Mouse (Mus musculus): ENCODE measurements at regions not wholly inside any gene's neighbourhood (a gene's known extent, or its start where the extent isn't known, plus 50 kb on each side); places are given as distances from the start of the nearest gene placed in this dataset.

DNA sequence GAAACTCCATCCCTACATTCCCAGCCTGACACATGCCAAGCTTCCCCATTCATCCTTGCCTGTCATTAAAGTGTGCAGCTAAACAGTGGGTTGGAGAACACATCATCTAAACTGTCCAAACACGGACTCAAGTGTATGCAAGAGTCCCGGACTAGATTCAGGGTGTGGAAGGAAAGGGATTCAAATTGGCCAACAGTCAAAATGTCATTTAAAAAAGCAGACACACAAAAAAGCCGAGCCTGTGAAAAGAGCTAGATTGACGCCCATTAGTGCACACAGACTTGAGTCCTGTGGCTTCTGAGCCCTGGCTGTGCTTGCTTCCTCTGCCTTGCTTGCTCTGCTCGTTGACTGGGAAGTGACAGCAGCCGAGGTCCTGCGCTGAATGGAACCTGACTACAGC lies 181.5 kb downstream of the Kit start:
- DNase-seq (ENCODE audit: low read depth) = peak; percentile 89
- TF ChIP-seq CTCF (IDR thresholded peaks at IDR 0.05; ENCODE audit: borderline replicate concordance, extremely low read depth, insufficient read depth, insufficient read length) (no peak), POLR2A (IDR thresholded peaks at IDR 0.05; ENCODE audit: borderline replicate concordance, extremely low read depth, insufficient read depth, insufficient read length, poor library complexity, severe bottlenecking) (no peak)

DNA sequence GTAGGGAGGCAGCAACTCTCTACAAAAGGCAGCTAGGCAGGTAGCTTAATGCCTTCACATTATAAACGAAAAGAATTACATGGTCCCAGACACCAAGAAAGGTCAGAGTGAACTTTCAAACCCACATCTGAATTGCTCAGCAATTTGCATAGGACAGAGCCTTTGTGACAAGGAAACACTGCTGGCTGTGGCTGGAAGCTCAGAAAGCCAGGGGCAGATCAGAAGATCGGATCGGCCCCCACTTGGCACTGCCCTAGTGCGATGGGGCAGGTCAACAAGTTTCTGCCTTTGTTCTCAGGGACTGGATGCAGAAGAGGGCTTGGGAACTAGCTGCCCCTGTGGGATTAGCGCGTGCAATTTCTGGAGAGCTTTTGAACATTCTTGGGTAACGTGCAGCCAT lies 179.6 kb downstream of the Kit start:
- no peak for TF ChIP-seq CTCF (IDR thresholded peaks at IDR 0.05; ENCODE audit: borderline replicate concordance, extremely low read depth, insufficient read depth, insufficient read length)
- TF ChIP-seq POLR2A (IDR thresholded peaks at IDR 0.05; ENCODE audit: borderline replicate concordance, extremely low read depth, insufficient read depth, insufficient read length, poor library complexity, severe bottlenecking) = no peak
- peak; percentile 39 for DNase-seq (ENCODE audit: low read depth)

DNA sequence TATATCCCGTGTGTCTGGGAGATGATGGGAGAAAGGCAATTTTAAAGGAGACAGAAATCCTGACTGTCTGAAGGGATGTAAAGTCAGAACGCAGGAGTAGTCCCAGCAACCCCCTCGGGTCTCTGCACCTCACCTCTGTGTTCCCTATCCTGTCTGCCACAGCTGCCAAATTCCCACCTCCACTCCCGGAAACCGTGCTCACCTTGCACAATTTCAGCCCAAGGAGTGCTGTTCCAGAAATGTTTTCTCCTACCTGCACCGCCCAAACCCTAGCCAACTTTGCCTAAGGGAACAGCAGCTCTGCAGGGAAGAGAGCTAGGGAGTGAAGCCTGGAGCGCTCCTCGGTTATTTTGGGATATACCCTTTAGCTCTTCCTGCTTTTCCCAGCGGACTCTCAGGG lies 170.6 kb downstream of the Kit start:
- TF ChIP-seq POLR2A (IDR thresholded peaks at IDR 0.05; ENCODE audit: borderline replicate concordance, extremely low read depth, insufficient read depth, insufficient read length, poor library complexity, severe bottlenecking) = no peak
- no peak for TF ChIP-seq CTCF (IDR thresholded peaks at IDR 0.05; ENCODE audit: borderline replicate concordance, extremely low read depth, insufficient read depth, insufficient read length)
- no peak for DNase-seq (ENCODE audit: low read depth)

DNA sequence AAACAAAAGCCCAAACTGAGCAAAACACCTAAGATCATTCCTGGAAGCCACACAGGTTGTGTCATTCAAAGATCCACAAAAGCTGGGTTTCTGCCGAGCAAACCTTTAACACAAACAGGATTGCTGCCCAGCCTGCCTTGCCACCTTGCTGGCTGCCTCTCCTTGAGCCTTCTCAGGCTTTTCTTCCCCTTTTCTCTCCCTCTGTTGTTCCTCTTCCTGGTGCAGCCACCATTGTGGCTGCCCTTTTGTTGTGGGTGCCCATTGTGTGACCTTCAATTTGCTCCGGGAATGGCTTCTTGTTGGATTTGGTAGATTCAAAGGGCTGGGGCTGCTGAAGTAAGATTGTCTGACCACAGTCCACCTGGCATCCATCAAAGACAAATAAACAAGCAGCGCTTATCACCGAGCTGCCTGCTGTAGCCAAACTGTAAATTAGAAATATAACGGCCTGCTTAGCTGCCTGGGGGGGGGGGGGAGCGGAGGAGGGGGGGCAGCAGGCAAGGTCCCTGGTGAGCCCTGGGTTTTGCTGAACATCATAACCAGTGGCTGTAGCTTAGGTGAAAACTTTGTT lies 169.8 kb downstream of the Kit start:
- DNase-seq (ENCODE audit: low read depth) = peak; percentile 31
- TF ChIP-seq POLR2A (IDR thresholded peaks at IDR 0.05; ENCODE audit: borderline replicate concordance, extremely low read depth, insufficient read depth, insufficient read length, poor library complexity, severe bottlenecking) (no peak), CTCF (IDR thresholded peaks at IDR 0.05; ENCODE audit: borderline replicate concordance, extremely low read depth, insufficient read depth, insufficient read length) (no peak)

DNA sequence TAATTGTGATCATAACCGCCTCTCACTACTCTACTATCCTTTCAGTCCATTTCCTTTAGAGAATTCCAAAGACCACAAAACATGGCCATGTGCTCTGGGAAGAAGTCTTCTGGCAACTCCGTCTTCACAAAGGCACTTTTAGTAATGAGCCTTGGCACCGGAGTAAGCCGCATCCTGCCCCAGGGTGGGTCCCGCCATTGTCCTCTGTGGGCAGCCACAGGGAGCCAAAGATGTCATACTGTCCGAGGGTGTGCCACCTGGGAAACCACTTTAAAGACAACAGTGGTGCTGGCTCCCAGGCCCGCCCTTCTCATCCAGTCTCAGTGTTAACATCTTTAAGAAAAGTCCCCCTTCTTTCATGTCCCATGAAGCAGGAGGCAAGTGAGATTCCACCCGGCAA lies 164.6 kb downstream of the Kit start:
- DNase-seq (ENCODE audit: low read depth) = no peak
- TF ChIP-seq CTCF (IDR thresholded peaks at IDR 0.05; ENCODE audit: borderline replicate concordance, extremely low read depth, insufficient read depth, insufficient read length) (no peak), POLR2A (IDR thresholded peaks at IDR 0.05; ENCODE audit: borderline replicate concordance, extremely low read depth, insufficient read depth, insufficient read length, poor library complexity, severe bottlenecking) (no peak)

DNA sequence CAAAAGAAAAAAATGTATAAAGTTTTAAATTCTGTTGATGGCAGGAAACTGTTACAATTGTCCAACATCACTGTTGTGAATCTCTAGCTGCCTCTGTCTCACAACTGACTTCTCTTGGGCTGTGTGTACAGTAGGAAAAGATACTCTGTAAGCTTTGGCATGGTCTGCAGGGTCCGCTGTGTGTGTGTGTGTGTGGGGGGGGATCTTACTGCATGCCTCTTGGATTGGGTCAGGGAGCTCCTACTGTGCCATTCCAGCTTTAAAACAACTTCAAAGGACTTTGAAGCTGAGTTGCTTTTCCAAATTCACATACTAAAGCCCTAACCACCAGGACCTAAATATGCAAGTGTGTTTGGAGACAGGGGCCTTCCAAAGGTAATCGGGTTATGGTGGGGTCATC lies 163.7 kb downstream of the Kit start:
- TF ChIP-seq POLR2A (IDR thresholded peaks at IDR 0.05; ENCODE audit: borderline replicate concordance, extremely low read depth, insufficient read depth, insufficient read length, poor library complexity, severe bottlenecking) = no peak
- TF ChIP-seq CTCF (IDR thresholded peaks at IDR 0.05; ENCODE audit: borderline replicate concordance, extremely low read depth, insufficient read depth, insufficient read length) = no peak
- DNase-seq (ENCODE audit: low read depth) = peak; percentile 51

DNA sequence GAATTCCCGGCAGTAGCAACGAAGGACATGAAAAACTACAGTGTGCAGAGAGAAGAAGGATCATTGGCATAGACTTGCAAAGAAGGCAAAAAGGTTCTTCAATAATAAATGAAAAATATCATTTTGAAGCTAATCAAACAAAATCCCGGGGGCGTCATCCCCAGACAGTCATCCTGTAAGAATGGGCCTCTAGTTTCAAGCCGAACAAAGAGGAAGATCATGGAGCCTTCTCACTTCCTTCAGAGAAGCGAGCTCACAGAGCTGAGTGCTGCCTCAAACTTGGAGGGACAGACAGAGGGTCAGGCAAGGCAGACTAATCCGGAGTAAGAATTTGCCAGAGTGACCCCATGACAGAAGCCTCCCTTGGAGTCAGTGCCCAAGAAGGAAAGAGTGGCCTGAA lies 163.0 kb downstream of the Kit start:
- no peak for DNase-seq (ENCODE audit: low read depth)

DNA sequence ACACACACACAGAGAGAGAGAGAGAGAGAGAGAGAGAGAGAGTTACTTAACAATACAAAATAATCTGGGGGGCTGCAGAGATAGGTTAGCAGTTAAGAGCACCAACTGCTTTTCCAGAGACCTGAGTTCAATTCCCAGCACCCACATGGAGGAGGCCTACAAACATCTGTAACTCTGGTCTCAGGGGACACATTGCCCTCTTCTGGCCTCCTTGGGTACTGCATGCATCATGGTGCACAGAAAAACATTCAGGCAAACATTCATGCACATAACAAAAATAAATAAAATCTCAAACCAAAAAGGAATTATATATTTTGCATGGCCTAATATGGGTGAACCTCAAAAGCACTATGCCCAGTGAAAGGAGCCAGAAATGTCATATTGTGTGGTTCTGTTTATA lies 161.6 kb downstream of the Kit start:
- no peak for DNase-seq (ENCODE audit: low read depth)
- TF ChIP-seq POLR2A (IDR thresholded peaks at IDR 0.05; ENCODE audit: borderline replicate concordance, extremely low read depth, insufficient read depth, insufficient read length, poor library complexity, severe bottlenecking) (no peak), CTCF (IDR thresholded peaks at IDR 0.05; ENCODE audit: borderline replicate concordance, extremely low read depth, insufficient read depth, insufficient read length) (peak; percentile 45; the same call in 1 of the 2 replicates)

More for the DNA sequence above, 163.0 kb downstream of the Kit start:
- TF ChIP-seq POLR2A (IDR thresholded peaks at IDR 0.05; ENCODE audit: borderline replicate concordance, extremely low read depth, insufficient read depth, insufficient read length, poor library complexity, severe bottlenecking) (no peak), CTCF (IDR thresholded peaks at IDR 0.05; ENCODE audit: borderline replicate concordance, extremely low read depth, insufficient read depth, insufficient read length) (no peak)

DNA sequence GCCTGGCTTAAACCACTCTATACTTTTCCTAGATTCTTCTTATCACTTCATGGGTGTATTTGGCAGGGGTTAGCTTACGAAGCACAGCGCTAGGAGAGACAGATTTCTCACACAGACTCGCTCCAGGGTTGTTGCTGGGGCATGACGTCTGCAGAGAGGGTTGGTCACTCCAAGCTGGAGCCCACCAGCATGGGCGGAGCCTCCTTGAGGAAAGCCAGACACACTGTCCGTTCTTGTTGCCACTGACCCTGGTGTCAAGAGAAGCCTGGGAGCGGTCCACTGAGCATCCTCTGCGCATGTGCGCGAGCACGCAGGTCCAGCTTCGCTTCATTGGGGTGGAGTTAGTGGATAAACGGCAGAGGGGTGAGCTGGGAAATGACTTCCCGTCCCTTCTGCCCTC lies 159.8 kb downstream of the Kit start:
- no peak for TF ChIP-seq POLR2A (IDR thresholded peaks at IDR 0.05; ENCODE audit: borderline replicate concordance, extremely low read depth, insufficient read depth, insufficient read length, poor library complexity, severe bottlenecking)
- TF ChIP-seq CTCF (IDR thresholded peaks at IDR 0.05; ENCODE audit: borderline replicate concordance, extremely low read depth, insufficient read depth, insufficient read length) = no peak
- no peak for DNase-seq (ENCODE audit: low read depth)

DNA sequence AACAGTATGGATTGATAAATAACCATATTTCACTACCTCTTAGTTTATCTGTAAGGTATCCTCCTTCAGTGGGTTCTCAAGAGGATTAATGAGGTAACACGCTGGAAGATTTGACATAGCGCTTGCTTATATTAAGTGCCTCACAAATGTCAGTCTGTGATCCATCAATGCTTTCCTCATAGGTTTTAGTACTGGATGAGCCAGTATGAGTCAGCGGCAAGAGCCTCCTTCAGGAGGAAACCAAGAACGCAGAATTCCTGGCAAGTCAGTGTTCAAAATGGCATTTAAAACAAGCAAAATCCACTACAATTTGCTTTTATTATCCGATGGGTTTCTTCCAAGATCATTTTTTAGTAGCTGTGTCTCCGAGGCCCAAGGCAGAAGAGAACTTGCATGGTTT lies 159.3 kb downstream of the Kit start:
- TF ChIP-seq CTCF (IDR thresholded peaks at IDR 0.05; ENCODE audit: borderline replicate concordance, extremely low read depth, insufficient read depth, insufficient read length) (no peak), POLR2A (IDR thresholded peaks at IDR 0.05; ENCODE audit: borderline replicate concordance, extremely low read depth, insufficient read depth, insufficient read length, poor library complexity, severe bottlenecking) (no peak)
- no peak for DNase-seq (ENCODE audit: low read depth)

DNA sequence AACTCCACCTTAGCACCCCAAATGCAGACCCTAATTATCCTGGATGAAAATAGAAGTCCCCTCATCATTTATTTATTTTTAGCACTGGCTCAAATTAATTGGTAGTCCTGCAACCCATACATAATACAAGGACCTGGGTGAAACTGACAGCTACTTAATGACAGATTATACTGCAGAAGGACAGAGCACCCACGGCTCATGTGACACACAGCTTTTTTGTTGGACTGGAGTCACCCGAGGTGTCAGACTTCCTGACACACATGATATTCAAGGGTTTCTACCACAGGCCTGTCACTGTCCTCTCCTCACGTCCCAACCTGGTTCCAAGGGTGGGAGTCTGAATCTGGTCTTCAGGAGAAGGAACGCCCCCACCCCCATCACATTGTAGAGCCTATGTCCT lies 156.5 kb downstream of the Kit start:
- TF ChIP-seq POLR2A (IDR thresholded peaks at IDR 0.05; ENCODE audit: borderline replicate concordance, extremely low read depth, insufficient read depth, insufficient read length, poor library complexity, severe bottlenecking) (no peak), CTCF (IDR thresholded peaks at IDR 0.05; ENCODE audit: borderline replicate concordance, extremely low read depth, insufficient read depth, insufficient read length) (no peak)
- no peak for DNase-seq (ENCODE audit: low read depth)

DNA sequence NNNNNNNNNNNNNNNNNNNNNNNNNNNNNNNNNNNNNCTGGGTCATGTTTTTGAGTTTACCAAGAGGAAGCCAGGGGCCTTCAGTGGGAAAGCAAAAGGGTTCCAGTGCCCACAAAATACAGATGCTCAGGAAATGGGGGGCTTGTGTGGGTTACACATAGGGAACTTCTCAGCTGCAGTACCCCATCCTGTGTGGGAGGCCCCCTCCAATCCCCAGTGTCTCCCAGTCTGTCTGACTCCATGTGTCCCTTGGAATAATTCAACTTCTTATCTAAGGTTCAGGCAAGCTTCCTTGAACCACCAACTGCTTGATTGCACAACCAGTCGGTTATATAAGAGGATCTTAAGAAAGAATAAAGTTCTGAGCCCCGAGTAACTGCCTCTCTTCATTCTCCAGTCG lies 156.0 kb downstream of the Kit start:
- no peak for TF ChIP-seq POLR2A (IDR thresholded peaks at IDR 0.05; ENCODE audit: borderline replicate concordance, extremely low read depth, insufficient read depth, insufficient read length, poor library complexity, severe bottlenecking)
- TF ChIP-seq CTCF (IDR thresholded peaks at IDR 0.05; ENCODE audit: borderline replicate concordance, extremely low read depth, insufficient read depth, insufficient read length) = no peak
- DNase-seq (ENCODE audit: low read depth) = no peak

All from brain, embryonic 14.5 days (tissue).